Mouse (Mus musculus) cerebellum, adult 2 months (tissue): Measurements from ENCODE around the gene Thra. TPM values are rescaled to one million over a fixed set of nuclear protein-coding genes. Genes with fewer than 3 reads are reported as not detected.
A peak's percentile ranks its signal among the peaks of the same experiment; 100 is the strongest.
"Not testable (repeated sequence)": the region's sequence is repeated elsewhere in the genome, so short reads cannot be mapped to it uniquely, and the experiment has no call there.

Experiments
- DNase-seq, 2 experiments: peaks; one replicate each; pipeline ENCODE4 v3.0.0; 2021
- H3K27ac ChIP-seq: fragments of 200-500 bp; 2 replicates; pipeline ENCODE4 v1.5.1; 2012; ENCODE audit warnings: low read length, control low read depth, inconsistent platforms; ENCODE audit not compliant: insufficient read depth
- H3K27me3 ChIP-seq: fragments of 200-500 bp; 2 replicates; pipeline ENCODE4 v1.6.1; 2012; ENCODE audit warnings: inconsistent platforms, mild to moderate bottlenecking, low read length, moderate library complexity; ENCODE audit not compliant: control insufficient read depth, insufficient read depth
- H3K4me1 ChIP-seq: fragments of 200-500 bp; 2 replicates; pipeline ENCODE4 v1.6.1; 2011; ENCODE audit warnings: low read length; ENCODE audit not compliant: control insufficient read depth, insufficient read depth
- H3K4me3 ChIP-seq: fragments of 200-500 bp; replicated peaks from 2 replicates; pipeline ENCODE3; 2011; ENCODE audit warnings: mild to moderate bottlenecking, low read depth, low read length, control low read depth; ENCODE audit not compliant: insufficient read depth
- CTCF ChIP-seq: fragments of 200-500 bp; IDR thresholded peaks from 2 replicates; pipeline ENCODE4 v1.5.1; 2011; ENCODE audit warnings: low read depth, mild to moderate bottlenecking, control low read depth, low read length, moderate library complexity, borderline replicate concordance; ENCODE audit not compliant: insufficient read depth
- POLR2A ChIP-seq: fragments of 200-500 bp; IDR thresholded peaks from 2 replicates; pipeline ENCODE4 v1.6.1; 2011; ENCODE audit warnings: low read length, control low read depth, borderline replicate concordance; ENCODE audit not compliant: insufficient read depth
- WGBS: fragments of 180-500 bp; shearing (Covaris S2); methylation state at CpG from one replicate; pipeline ENCODE4 v1.1.7; 2018; 5-methylcytosine and 5-hydroxymethylcytosine counted together
- polyA plus RNA-seq: library from polyadenylated mRNA; depleted of rRNA; stranded (reverse); fragments of >200 nt; gene quantifications from 2 replicates; pipeline ENCODE4 v1.2.3, GENCODE M21; 2012

The Thra gene
- polyA plus RNA-seq, 1 experiment, result 447 TPM

GRCm38 (mm10) chr11:98723098-98723497 lies 17.3 kb upstream of the Thra start:
- Histone ChIP-seq H3K4me3 (no peak overlapping the region), H3K27me3 (no peaks in the 10 kb centered on the region), H3K27ac (no peak overlapping the region), H3K4me1 (peaks cover 9% of the 10 kb centered on the region)
- 87% methylated on average over 7 of the region's 7 CpGs for WGBS
- no peak for TF ChIP-seq POLR2A
- no peak for TF ChIP-seq CTCF
- DNase-seq, result no peak

- 94% methylated on average over 15 of the region's 15 CpGs for WGBS
- DNase-seq, result no peak
- TF ChIP-seq POLR2A, result no peak
- no peak for TF ChIP-seq CTCF
- no peaks in the 10 kb centered on the region for H3K27me3 ChIP-seq
- H3K4me3 ChIP-seq, result no peak overlapping the region
- peaks cover 4% of the 10 kb centered on the region for H3K4me1 ChIP-seq
- H3K27ac ChIP-seq, result no peak overlapping the region
These were observed 14.4 kb upstream of the Thra start for GRCm38 (mm10) chr11:98725926-98726506.

GRCm38 (mm10) chr11:98729119-98729588 lies 11.3 kb upstream of the Thra start, which contains the start of gene Med24:
Med24 (minus strand) TSS chr11:98729435.
- H3K4me3 ChIP-seq, result peak within 1 kb of the TSS; percentile 100
- H3K4me1 ChIP-seq, result peaks cover 3% of the 10 kb centered on the region
- H3K27me3 ChIP-seq, result no peaks in the 10 kb centered on the region
- peak; percentile 89 to 93 for DNase-seq
- WGBS, result under 1% methylated on average over 16 of the region's 16 CpGs
- TF ChIP-seq POLR2A (peak; percentile 69; the same call in 1 of the 2 replicates), CTCF (no peak)
- H3K27ac ChIP-seq, result peak within 1 kb of the TSS; percentile 49; the same call in 1 of the 2 replicates

GRCm38 (mm10) chr11:98730727-98731126 lies 9.7 kb upstream of the Thra start:
- DNase-seq, result no peak
- Histone ChIP-seq H3K4me1 (peaks cover 3% of the 10 kb centered on the region), H3K4me3 (no peak overlapping the region), H3K27me3 (no peaks in the 10 kb centered on the region), H3K27ac (peak overlapping the region; percentile 67; the same call in 1 of the 2 replicates)
- 30% methylated on average over 4 of the region's 4 CpGs for WGBS
- no peak for TF ChIP-seq POLR2A
- TF ChIP-seq CTCF, result no peak

GRCm38 (mm10) chr11:98731134-98731533 lies 9.3 kb upstream of the Thra start:
- peaks cover 3% of the 10 kb centered on the region for H3K4me1 ChIP-seq
- TF ChIP-seq CTCF (no peak), POLR2A (no peak)
- H3K27ac ChIP-seq, result peak overlapping the region; percentile 67; the same call in 1 of the 2 replicates
- H3K27me3 ChIP-seq, result no peaks in the 10 kb centered on the region
- H3K4me3 ChIP-seq, result no peak overlapping the region
- 5% methylated on average over 5 of the region's 5 CpGs for WGBS
- peak; percentile 57 to 71 for DNase-seq

GRCm38 (mm10) chr11:98734020-98734419 lies 6.4 kb upstream of the Thra start:
- no peak for TF ChIP-seq POLR2A
- 0 out of 2 replicates have a peak, but pooled peaks have one; percentile 17 for TF ChIP-seq CTCF
- Histone ChIP-seq H3K27ac (no peak overlapping the region), H3K4me1 (peaks cover 3% of the 10 kb centered on the region), H3K27me3 (no peaks in the 10 kb centered on the region), H3K4me3 (no peak overlapping the region)
- whole genome bisulfite sequencing, result 75% methylated on average over 3 of the region's 3 CpGs
- DNase-seq, result no peak

GRCm38 (mm10) chr11:98735111-98735510 lies 5.3 kb upstream of the Thra start:
- H3K4me3 ChIP-seq, result no peak overlapping the region
- no peak overlapping the region for H3K27ac ChIP-seq
- H3K27me3 ChIP-seq, result no peaks in the 10 kb centered on the region
- 83% methylated on average over 4 of the region's 4 CpGs for WGBS
- peaks cover 7% of the 10 kb centered on the region for H3K4me1 ChIP-seq
- no peak for TF ChIP-seq POLR2A
- no peak for TF ChIP-seq CTCF
- no peak for DNase-seq

- no peaks in the 10 kb centered on the region for H3K27me3 ChIP-seq
- TF ChIP-seq CTCF (no peak), POLR2A (no peak)
- 76% methylated on average over 1 of the region's 1 CpGs for WGBS
- no peak for DNase-seq
- no peak overlapping the region for H3K27ac ChIP-seq
- H3K4me3 ChIP-seq, result no peak overlapping the region
- H3K4me1 ChIP-seq, result peaks cover 9% of the 10 kb centered on the region
These were observed 4.3 kb upstream of the Thra start for GRCm38 (mm10) chr11:98736176-98736575.

- not testable (repeated sequence) for H3K27ac ChIP-seq, H3K4me3 ChIP-seq, H3K27me3 ChIP-seq, H3K4me1 ChIP-seq, DNase-seq
- WGBS, result 100% methylated on average over 2 of the region's 2 CpGs
These were observed 3.2 kb upstream of the Thra start for GRCm38 (mm10) chr11:98737220-98737619.
